Mouse (Mus musculus) forebrain, embryonic 14.5 days (tissue): ENCODE measurements around the gene Espnl. TPM values are rescaled to one million over a fixed set of nuclear protein-coding genes. Genes with fewer than 3 reads are reported as not detected.
A peak's percentile ranks its signal among the peaks of the same experiment; 100 is the strongest.

Experiments
- ATAC-seq: fragments of 200-750 bp; cut with Nextera tagmentation; 2 replicates; pipeline ENCODE4 v1.8.0; 2017; ENCODE audit warnings: mild to moderate bottlenecking, moderate library complexity
- DNase-seq: peaks from one replicate; pipeline ENCODE4 v3.0.0-alpha.2; 2015; ENCODE audit warnings: low spot score
- H3K27ac ChIP-seq: fragments of 300-500 bp; sonication (generic); 2 replicates; pipeline ENCODE4 v1.5.1; 2014; ENCODE audit warnings: low read depth, mild to moderate bottlenecking, control low read depth, low read length, moderate library complexity
- H3K27me3 ChIP-seq: fragments of 300-500 bp; sonication (generic); replicated peaks from 2 replicates; pipeline ENCODE4 v1.6.1; 2014; ENCODE audit warnings: low read length, control low read depth, mixed read lengths; ENCODE audit not compliant: control insufficient read depth, insufficient read depth
- H3K36me3 ChIP-seq: fragments of 300-500 bp; sonication (generic); 2 replicates; pipeline ENCODE4 v1.6.1; 2014; ENCODE audit warnings: low read length, control low read depth; ENCODE audit not compliant: control insufficient read depth, insufficient read depth
- H3K4me1 ChIP-seq: fragments of 300-500 bp; sonication (generic); 2 replicates; pipeline ENCODE4 v1.6.1; 2014; ENCODE audit warnings: antibody characterized with exemption, low read length, control low read depth; ENCODE audit not compliant: control insufficient read depth, insufficient read depth
- H3K4me2 ChIP-seq: fragments of 300-500 bp; sonication (generic); 2 replicates; pipeline ENCODE4 v1.6.1; 2014; ENCODE audit warnings: mild to moderate bottlenecking, control low read depth, low read length
- H3K4me3 ChIP-seq: fragments of 300-500 bp; sonication (generic); 2 replicates; pipeline ENCODE4 v1.5.1; 2014; ENCODE audit warnings: low read depth, low read length, control low read depth
- H3K9ac ChIP-seq: fragments of 300-500 bp; sonication (generic); 2 replicates; pipeline ENCODE4 v1.6.1; 2014; ENCODE audit warnings: mild to moderate bottlenecking, low read length, control low read depth, moderate library complexity
- H3K9me3 ChIP-seq: fragments of 300-500 bp; sonication (generic); replicated peaks from 2 replicates; pipeline ENCODE4 v1.6.1; 2016; ENCODE audit warnings: low read length, control low read depth, mixed read lengths; ENCODE audit not compliant: control insufficient read depth
- WGBS: fragments of 180-500 bp; shearing (Covaris S2); extraction: QIAGEN DNeasy Blood & Tissue Kit; methylation state at CpG from one replicate; pipeline ENCODE4 v1.1.7; 2014; 5-methylcytosine and 5-hydroxymethylcytosine counted together
- polyA plus RNA-seq: library from polyadenylated mRNA; unstranded; fragments of >200 nt; fragmentation: Nextera tagmentation; extraction: Ambion mirVana; gene quantifications from 2 replicates; pipeline ENCODE4 v1.2.1, GENCODE M21; 2014

The Espnl gene
- polyA plus RNA-seq, 1 experiment from 2014 or later, result 0.08 TPM

- peaks cover 24% of the 10 kb centered on the region for H3K36me3 ChIP-seq
- H3K4me1 ChIP-seq, result no peaks in the 10 kb centered on the region
- ATAC-seq, result no peak
- no peak for DNase-seq
- no peaks in the 10 kb centered on the region for H3K27me3 ChIP-seq
- H3K9ac ChIP-seq, result no peak overlapping the region
- no peak overlapping the region for H3K27ac ChIP-seq
- no peaks in the 10 kb centered on the region for H3K9me3 ChIP-seq
- WGBS, result 92% methylated on average over 4 of the region's 4 CpGs
- H3K4me3 ChIP-seq, result no peak overlapping the region
- no peak overlapping the region for H3K4me2 ChIP-seq
These were observed 17.3 kb upstream of the Espnl start for GRCm38 (mm10) chr1:91304621-91305020.

GRCm38 (mm10) chr1:91309366-91310085, 12.3 kb upstream of the Espnl start:
- no peaks in the 10 kb centered on the region for H3K9me3 ChIP-seq
- DNase-seq (no peak), ATAC-seq (no peak)
- no peak overlapping the region for H3K4me3 ChIP-seq
- WGBS, result 91% methylated on average over 13 of the region's 13 CpGs
- H3K27ac ChIP-seq, result no peak overlapping the region
- H3K4me1 ChIP-seq, result no peaks in the 10 kb centered on the region
- H3K27me3 ChIP-seq, result no peaks in the 10 kb centered on the region
- H3K4me2 ChIP-seq, result no peak overlapping the region
- H3K36me3 ChIP-seq, result peaks cover 35% of the 10 kb centered on the region
- no peak overlapping the region for H3K9ac ChIP-seq

- Histone ChIP-seq H3K4me3 (no peak overlapping the region), H3K9me3 (no peaks in the 10 kb centered on the region), H3K36me3 (peaks cover 25% of the 10 kb centered on the region), H3K4me2 (no peak overlapping the region), H3K27me3 (no peaks in the 10 kb centered on the region), H3K27ac (no peak overlapping the region), H3K4me1 (no peaks in the 10 kb centered on the region), H3K9ac (no peak overlapping the region)
- DNase-seq (no peak), ATAC-seq (no peak)
- WGBS, result 95% methylated on average over 4 of the region's 4 CpGs
These were observed 9.6 kb upstream of the Espnl start for GRCm38 (mm10) chr1:91312273-91312672.

GRCm38 (mm10) chr1:91313251-91313650, 8.6 kb upstream of the Espnl start:
- Histone ChIP-seq H3K27me3 (no peaks in the 10 kb centered on the region), H3K9ac (no peak overlapping the region), H3K36me3 (peaks cover 24% of the 10 kb centered on the region), H3K4me1 (no peaks in the 10 kb centered on the region), H3K4me2 (no peak overlapping the region), H3K9me3 (no peaks in the 10 kb centered on the region), H3K4me3 (no peak overlapping the region), H3K27ac (0 out of 2 replicates have a peak overlapping the region, but pooled peaks have one; percentile 9)
- WGBS, result 27% methylated on average over 5 of the region's 5 CpGs
- no peak for ATAC-seq
- DNase-seq, result peak; percentile 24

- 83% methylated on average over 6 of the region's 6 CpGs for WGBS
- no peak overlapping the region for H3K4me3 ChIP-seq
- no peak overlapping the region for H3K4me2 ChIP-seq
- no peak for DNase-seq
- no peak overlapping the region for H3K27ac ChIP-seq
- H3K9me3 ChIP-seq, result no peaks in the 10 kb centered on the region
- no peaks in the 10 kb centered on the region for H3K27me3 ChIP-seq
- no peak overlapping the region for H3K9ac ChIP-seq
- ATAC-seq, result no peak
- no peaks in the 10 kb centered on the region for H3K4me1 ChIP-seq
- H3K36me3 ChIP-seq, result no peaks in the 10 kb centered on the region
These were observed 4.2 kb upstream of the Espnl start for GRCm38 (mm10) chr1:91317656-91318055.

GRCm38 (mm10) chr1:91324646-91325045, 2.8 kb downstream of the Espnl start:
- Histone ChIP-seq H3K27me3 (no peaks in the 10 kb centered on the region), H3K4me2 (no peak overlapping the region), H3K4me3 (no peak overlapping the region), H3K9me3 (no peaks in the 10 kb centered on the region), H3K36me3 (no peaks in the 10 kb centered on the region), H3K27ac (no peak overlapping the region), H3K9ac (no peak overlapping the region), H3K4me1 (no peaks in the 10 kb centered on the region)
- 62% methylated on average over 2 of the region's 2 CpGs for WGBS
- DNase-seq, result no peak
- no peak for ATAC-seq

GRCm38 (mm10) chr1:91325488-91326042, 3.7 kb downstream of the Espnl start:
- no peaks in the 10 kb centered on the region for H3K4me1 ChIP-seq
- no peak overlapping the region for H3K27ac ChIP-seq
- no peaks in the 10 kb centered on the region for H3K36me3 ChIP-seq
- 81% methylated on average over 4 of the region's 4 CpGs for WGBS
- H3K4me2 ChIP-seq, result no peak overlapping the region
- no peaks in the 10 kb centered on the region for H3K27me3 ChIP-seq
- no peaks in the 10 kb centered on the region for H3K9me3 ChIP-seq
- ATAC-seq, result no peak
- H3K4me3 ChIP-seq, result no peak overlapping the region
- no peak for DNase-seq
- no peak overlapping the region for H3K9ac ChIP-seq

- no peaks in the 10 kb centered on the region for H3K36me3 ChIP-seq
- no peak overlapping the region for H3K27ac ChIP-seq
- no peak for ATAC-seq
- H3K4me2 ChIP-seq, result no peak overlapping the region
- 54% methylated on average over 4 of the region's 4 CpGs for WGBS
- H3K4me3 ChIP-seq, result no peak overlapping the region
- no peaks in the 10 kb centered on the region for H3K27me3 ChIP-seq
- DNase-seq, result no peak
- no peaks in the 10 kb centered on the region for H3K4me1 ChIP-seq
- no peaks in the 10 kb centered on the region for H3K9me3 ChIP-seq
- H3K9ac ChIP-seq, result no peak overlapping the region
These were observed 10.2 kb downstream of the Espnl start for GRCm38 (mm10) chr1:91332102-91332501.

GRCm38 (mm10) chr1:91333582-91333981, 11.7 kb downstream of the Espnl start:
- Histone ChIP-seq H3K9ac (no peak overlapping the region), H3K9me3 (no peaks in the 10 kb centered on the region), H3K4me1 (no peaks in the 10 kb centered on the region), H3K4me3 (no peak overlapping the region), H3K27ac (no peak overlapping the region), H3K4me2 (no peak overlapping the region), H3K36me3 (no peaks in the 10 kb centered on the region), H3K27me3 (no peaks in the 10 kb centered on the region)
- DNase-seq, result no peak
- ATAC-seq, result no peak
